Mouse (Mus musculus): ENCODE results near the gene Ciao2a. TPM values are rescaled to one million over a fixed set of nuclear protein-coding genes. Genes with fewer than 3 reads are reported as not detected.

The Ciao2a gene
- 4.9 and 14.4 TPM in 2 replicates for polyA plus RNA-seq (2012; ENCODE audit: low replicate concordance)

GRCm38 (mm10) chr9:66126456-66127192 is at the start of gene Ciao2a, which contains the start of gene Snx1:
Gene Ciao2a (plus strand): TSS chr9:66126611.
Gene Snx1 (minus strand): TSS chr9:66126587.

GRCm38 (mm10) chr9:66157958-66158830 is 31.8 kb downstream of the Ciao2a start, which contains the start of gene Dapk2:
Gene Dapk2 (plus strand): TSS chr9:66158223.

Other genes starting within 250 kb of the Ciao2a start
- gene Pclaf, start 236.4 kb upstream of the Ciao2a start, polyA plus RNA-seq (2012; ENCODE audit: low replicate concordance): 0.84 and 1.4 TPM in 2 replicates
- gene Trip4, start 217.8 kb upstream of the Ciao2a start, polyA plus RNA-seq (2012; ENCODE audit: low replicate concordance): 3.0 and 3.7 TPM in 2 replicates
- gene Csnk1g1, start 217.7 kb upstream of the Ciao2a start, polyA plus RNA-seq (2012; ENCODE audit: low replicate concordance): 16.4 and 31.7 TPM in 2 replicates
- 32.6 and 166 TPM in 2 replicates for gene Ppib, start 66.4 kb upstream of the Ciao2a start, polyA plus RNA-seq (2012; ENCODE audit: low replicate concordance)
- gene Snx22, start 56.9 kb upstream of the Ciao2a start, polyA plus RNA-seq (2012; ENCODE audit: low replicate concordance): 2.4 and 13.5 TPM in 2 replicates
- gene Snx1, start within 50 bp of the Ciao2a start, polyA plus RNA-seq (2012; ENCODE audit: low replicate concordance): 162 and 365 TPM in 2 replicates
- 5.3 and 5.6 TPM in 2 replicates for gene Dapk2, start 31.6 kb downstream of the Ciao2a start, polyA plus RNA-seq (2012; ENCODE audit: low replicate concordance)
- 8.8 and 11.9 TPM in 2 replicates for gene Herc1, start 223.8 kb downstream of the Ciao2a start, polyA plus RNA-seq (2012; ENCODE audit: low replicate concordance)